Mouse (Mus musculus): Measurements from ENCODE around the gene Olfr1392. TPM values are rescaled to one million over a fixed set of nuclear protein-coding genes. Genes with fewer than 3 reads are reported as not detected.
"Not testable (repeated sequence)": the region's sequence is repeated elsewhere in the genome, so short reads cannot be mapped to it uniquely, and the experiment has no call there.

Olfr1392 gene
- polyA plus RNA-seq, 1 experiment from 2014 or later: 0.09 TPM

GRCm38 (mm10) chr11:49267970-49268579 lies 17.0 kb upstream of the Olfr1392 start:
- no peak overlapping the region for H3K27ac ChIP-seq
- H3K36me3 ChIP-seq: peaks cover 15% of the 10 kb centered on the region
- ATAC-seq (ENCODE audit: insufficient number of reproducible peaks, insufficient read depth, low FRiP score, low TSS enrichment, low read depth): no peak
- H3K9me3 ChIP-seq: no peaks in the 10 kb centered on the region
- no peak overlapping the region for H3K9ac ChIP-seq (replicated peaks)
- H3K4me1 ChIP-seq (replicated peaks): no peaks in the 10 kb centered on the region
- H3K27me3 ChIP-seq: no peaks in the 10 kb centered on the region
- H3K4me3 ChIP-seq (replicated peaks): no peak overlapping the region
- WGBS: 88% methylated on average over 15 of the region's 15 CpGs
- H3K4me2 ChIP-seq: no peak overlapping the region

GRCm38 (mm10) chr11:49269761-49270160 lies 15.3 kb upstream of the Olfr1392 start:
- Histone ChIP-seq H3K9ac (replicated peaks) (no peak overlapping the region), H3K27ac (no peak overlapping the region), H3K36me3 (0 out of 2 replicates have a peak, but pooled peaks cover 6% of the 10 kb centered on the region), H3K27me3 (no peaks in the 10 kb centered on the region), H3K4me2 (no peak overlapping the region), H3K4me3 (replicated peaks) (no peak overlapping the region), H3K4me1 (replicated peaks) (no peaks in the 10 kb centered on the region), H3K9me3 (no peaks in the 10 kb centered on the region)
- no peak for ATAC-seq (ENCODE audit: insufficient number of reproducible peaks, insufficient read depth, low FRiP score, low TSS enrichment, low read depth)
- 94% methylated on average over 9 of the region's 9 CpGs for WGBS

GRCm38 (mm10) chr11:49270368-49270767 lies 14.7 kb upstream of the Olfr1392 start:
- Histone ChIP-seq H3K4me3 (replicated peaks) (no peak overlapping the region), H3K27ac (no peak overlapping the region), H3K9ac (replicated peaks) (no peak overlapping the region), H3K4me1 (replicated peaks) (no peaks in the 10 kb centered on the region), H3K27me3 (no peaks in the 10 kb centered on the region), H3K36me3 (0 out of 2 replicates have a peak, but pooled peaks cover 6% of the 10 kb centered on the region), H3K4me2 (no peak overlapping the region), H3K9me3 (no peaks in the 10 kb centered on the region)
- 89% methylated on average over 4 of the region's 4 CpGs for WGBS
- ATAC-seq (ENCODE audit: insufficient number of reproducible peaks, insufficient read depth, low FRiP score, low TSS enrichment, low read depth): no peak

GRCm38 (mm10) chr11:49271334-49271733 lies 13.7 kb upstream of the Olfr1392 start:
- no peak overlapping the region for H3K27ac ChIP-seq
- no peaks in the 10 kb centered on the region for H3K9me3 ChIP-seq
- H3K36me3 ChIP-seq: no peaks in the 10 kb centered on the region
- ATAC-seq (ENCODE audit: insufficient number of reproducible peaks, insufficient read depth, low FRiP score, low TSS enrichment, low read depth): no peak
- no peaks in the 10 kb centered on the region for H3K4me1 ChIP-seq (replicated peaks)
- no peak overlapping the region for H3K4me2 ChIP-seq
- 32% methylated on average over 7 of the region's 7 CpGs for WGBS
- no peak overlapping the region for H3K9ac ChIP-seq (replicated peaks)
- H3K4me3 ChIP-seq (replicated peaks): no peak overlapping the region
- no peaks in the 10 kb centered on the region for H3K27me3 ChIP-seq

- Histone ChIP-seq H3K4me3 (replicated peaks) (no peak overlapping the region), H3K9ac (replicated peaks) (no peak overlapping the region), H3K4me1 (replicated peaks) (no peaks in the 10 kb centered on the region), H3K36me3 (no peaks in the 10 kb centered on the region), H3K27me3 (no peaks in the 10 kb centered on the region), H3K27ac (no peak overlapping the region), H3K4me2 (no peak overlapping the region), H3K9me3 (no peaks in the 10 kb centered on the region)
- no peak for ATAC-seq (ENCODE audit: insufficient number of reproducible peaks, insufficient read depth, low FRiP score, low TSS enrichment, low read depth)
- WGBS: 75% methylated on average over 11 of the region's 11 CpGs
Observed at GRCm38 (mm10) chr11:49273834-49274519, 11.1 kb upstream of the Olfr1392 start.

GRCm38 (mm10) chr11:49278222-49278621 lies 6.9 kb upstream of the Olfr1392 start, which contains the start of gene Olfr1393:
TSS of gene Olfr1393 (plus strand) at chr11:49278304.
- Histone ChIP-seq H3K27me3 (no peaks in the 10 kb centered on the region), H3K27ac (no peak within 1 kb of the TSS), H3K4me3 (replicated peaks) (no peak within 1 kb of the TSS), H3K4me2 (no peak within 1 kb of the TSS), H3K4me1 (replicated peaks) (no peaks in the 10 kb centered on the region), H3K9me3 (no peaks in the 10 kb centered on the region), H3K9ac (replicated peaks) (no peak within 1 kb of the TSS), H3K36me3 (no peaks in the 10 kb centered on the region)
- 86% methylated on average over 3 of the region's 3 CpGs for WGBS
- ATAC-seq (ENCODE audit: insufficient number of reproducible peaks, insufficient read depth, low FRiP score, low TSS enrichment, low read depth): no peak

- H3K9ac ChIP-seq (replicated peaks): no peak overlapping the region
- ATAC-seq (ENCODE audit: insufficient number of reproducible peaks, insufficient read depth, low FRiP score, low TSS enrichment, low read depth): no peak
- no peak overlapping the region for H3K4me2 ChIP-seq
- no peaks in the 10 kb centered on the region for H3K4me1 ChIP-seq (replicated peaks)
- H3K9me3 ChIP-seq: no peaks in the 10 kb centered on the region; the same call in 1 of the 2 replicates
- no peak overlapping the region for H3K4me3 ChIP-seq (replicated peaks)
- no peak overlapping the region for H3K27ac ChIP-seq
- WGBS: 79% methylated on average over 2 of the region's 2 CpGs
- H3K27me3 ChIP-seq: no peaks in the 10 kb centered on the region
- no peaks in the 10 kb centered on the region for H3K36me3 ChIP-seq
Observed at GRCm38 (mm10) chr11:49287251-49287650, 2.2 kb downstream of the Olfr1392 start.

GRCm38 (mm10) chr11:49292777-49293176 lies 7.7 kb downstream of the Olfr1392 start:
- Histone ChIP-seq H3K4me1 (replicated peaks) (no peaks in the 10 kb centered on the region), H3K9ac (replicated peaks) (no peak overlapping the region), H3K9me3 (no peaks in the 10 kb centered on the region), H3K4me2 (no peak overlapping the region), H3K27me3 (no peaks in the 10 kb centered on the region), H3K27ac (no peak overlapping the region), H3K4me3 (replicated peaks) (no peak overlapping the region), H3K36me3 (no peaks in the 10 kb centered on the region)
- 83% methylated on average over 3 of the region's 3 CpGs for WGBS
- no peak for ATAC-seq (ENCODE audit: insufficient number of reproducible peaks, insufficient read depth, low FRiP score, low TSS enrichment, low read depth)

- Histone ChIP-seq H3K9me3 (no peaks in the 10 kb centered on the region), H3K27me3 (no peaks in the 10 kb centered on the region)
Observed at GRCm38 (mm10) chr11:49304441-49304840, 19.4 kb downstream of the Olfr1392 start, which contains the start of gene Olfr10. TSS of gene Olfr10 (plus strand) at chr11:49304741.

GRCm38 (mm10) chr11:49308547-49308946 lies 23.5 kb downstream of the Olfr1392 start:
- not testable (repeated sequence) for H3K9ac ChIP-seq (replicated peaks); H3K4me2 ChIP-seq; H3K9me3 ChIP-seq; H3K27ac ChIP-seq; H3K27me3 ChIP-seq; H3K36me3 ChIP-seq; ATAC-seq (ENCODE audit: insufficient number of reproducible peaks, insufficient read depth, low FRiP score, low TSS enrichment, low read depth); H3K4me1 ChIP-seq (replicated peaks); H3K4me3 ChIP-seq (replicated peaks)
- WGBS: 78% methylated on average over 5 of the region's 5 CpGs

More at GRCm38 (mm10) chr11:49304441-49304840, 19.4 kb downstream of the Olfr1392 start, which contains the start of gene Olfr10:
- H3K9ac ChIP-seq (replicated peaks): no peak within 1 kb of the TSS
- no peaks in the 10 kb centered on the region for H3K36me3 ChIP-seq
- no peak within 1 kb of the TSS for H3K27ac ChIP-seq
- ATAC-seq (ENCODE audit: insufficient number of reproducible peaks, insufficient read depth, low FRiP score, low TSS enrichment, low read depth): no peak
- H3K4me3 ChIP-seq (replicated peaks): no peak within 1 kb of the TSS
- no peaks in the 10 kb centered on the region for H3K4me1 ChIP-seq (replicated peaks)
- no peak within 1 kb of the TSS for H3K4me2 ChIP-seq

- H3K4me3 ChIP-seq (replicated peaks): no peak within 1 kb of the TSS
- no peaks in the 10 kb centered on the region for H3K4me1 ChIP-seq (replicated peaks)
- no peaks in the 10 kb centered on the region for H3K27me3 ChIP-seq
- no peaks in the 10 kb centered on the region for H3K9me3 ChIP-seq
- 74% methylated on average over 2 of the region's 2 CpGs for WGBS
- ATAC-seq (ENCODE audit: insufficient number of reproducible peaks, insufficient read depth, low FRiP score, low TSS enrichment, low read depth): no peak
- H3K4me2 ChIP-seq: no peak within 1 kb of the TSS
- no peaks in the 10 kb centered on the region for H3K36me3 ChIP-seq
- H3K27ac ChIP-seq: no peak within 1 kb of the TSS
- H3K9ac ChIP-seq (replicated peaks): no peak within 1 kb of the TSS
Observed at GRCm38 (mm10) chr11:49322442-49322841, 37.4 kb downstream of the Olfr1392 start, which contains the start of gene Olfr1391. TSS of gene Olfr1391 (plus strand) at chr11:49322742.

Data from limb, embryonic 12.5 days (tissue).